Mouse (Mus musculus): Measurements from ENCODE around the gene Ppp2ca.
A peak's percentile ranks its signal among the peaks of the same experiment; 100 is the strongest.

Gene Ppp2ca

GRCm38 (mm10) chr11:52098398-52098946 is at the start of gene Ppp2ca:
Gene Ppp2ca, plus strand, starts transcription at chr11:52098681.
- peak; percentile 100 for DNase-seq (ENCODE audit: low read depth, low spot score)

- DNase-seq (ENCODE audit: low read depth, low spot score), result no peak
Measured at GRCm38 (mm10) chr11:52053371-52053770, 45.1 kb upstream of the Ppp2ca start.

- no peak for DNase-seq (ENCODE audit: low read depth, low spot score)
Measured at GRCm38 (mm10) chr11:52054728-52055127, 43.8 kb upstream of the Ppp2ca start.

GRCm38 (mm10) chr11:52056198-52056597 is 42.3 kb upstream of the Ppp2ca start:
- no peak for DNase-seq (ENCODE audit: low read depth, low spot score)

GRCm38 (mm10) chr11:52059001-52059400 is 39.5 kb upstream of the Ppp2ca start:
- no peak for DNase-seq (ENCODE audit: low read depth, low spot score)

GRCm38 (mm10) chr11:52060315-52060714 is 38.2 kb upstream of the Ppp2ca start:
- no peak for DNase-seq (ENCODE audit: low read depth, low spot score)

GRCm38 (mm10) chr11:52062406-52062805 is 36.1 kb upstream of the Ppp2ca start:
- no peak for DNase-seq (ENCODE audit: low read depth, low spot score)

GRCm38 (mm10) chr11:52064398-52064797 is 34.1 kb upstream of the Ppp2ca start:
- DNase-seq (ENCODE audit: low read depth, low spot score), result no peak

GRCm38 (mm10) chr11:52065841-52066240 is 32.6 kb upstream of the Ppp2ca start:
- DNase-seq (ENCODE audit: low read depth, low spot score), result no peak

- no peak for DNase-seq (ENCODE audit: low read depth, low spot score)
Measured at GRCm38 (mm10) chr11:52071768-52072167, 26.7 kb upstream of the Ppp2ca start.

- DNase-seq (ENCODE audit: low read depth, low spot score), result peak; percentile 23
Measured at GRCm38 (mm10) chr11:52073528-52074170, 24.8 kb upstream of the Ppp2ca start.

GRCm38 (mm10) chr11:52074626-52075470 is 23.6 kb upstream of the Ppp2ca start:
- no peak for DNase-seq (ENCODE audit: low read depth, low spot score)

GRCm38 (mm10) chr11:52075794-52076633 is 22.5 kb upstream of the Ppp2ca start:
- no peak for DNase-seq (ENCODE audit: low read depth, low spot score)

- peak; percentile 21 for DNase-seq (ENCODE audit: low read depth, low spot score)
Measured at GRCm38 (mm10) chr11:52076742-52077352, 21.6 kb upstream of the Ppp2ca start.

GRCm38 (mm10) chr11:52077939-52078338 is 20.5 kb upstream of the Ppp2ca start:
- no peak for DNase-seq (ENCODE audit: low read depth, low spot score)

- peak; percentile 57 for DNase-seq (ENCODE audit: low read depth, low spot score)
Measured at GRCm38 (mm10) chr11:52079978-52080377, 18.5 kb upstream of the Ppp2ca start.

- DNase-seq (ENCODE audit: low read depth, low spot score), result no peak
Measured at GRCm38 (mm10) chr11:52080656-52081055, 17.8 kb upstream of the Ppp2ca start.

GRCm38 (mm10) chr11:52085857-52086203 is 12.7 kb upstream of the Ppp2ca start:
- DNase-seq (ENCODE audit: low read depth, low spot score), result no peak

- DNase-seq (ENCODE audit: low read depth, low spot score), result no peak
Measured at GRCm38 (mm10) chr11:52086204-52086864, 12.1 kb upstream of the Ppp2ca start.

- peak; percentile 31 for DNase-seq (ENCODE audit: low read depth, low spot score)
Measured at GRCm38 (mm10) chr11:52089291-52089690, 9.2 kb upstream of the Ppp2ca start.

GRCm38 (mm10) chr11:52091261-52091660 is 7.2 kb upstream of the Ppp2ca start:
- no peak for DNase-seq (ENCODE audit: low read depth, low spot score)

Measured in ZHBTc4 (cell line).